Mouse (Mus musculus) embryonic facial prominence, embryonic 14.5 days (tissue): ENCODE results near the gene Zfp541. TPM values are rescaled to one million over a fixed set of nuclear protein-coding genes. Genes with fewer than 3 reads are reported as not detected.

Experiments used
- ATAC-seq: fragments of 200-750 bp; cut with Nextera tagmentation; 2 replicates; pipeline ENCODE4 v1.8.0; 2017; ENCODE audit warnings: low read depth, moderate number of reproducible peaks, moderate TSS enrichment
- DNase-seq: peaks from one replicate; pipeline ENCODE4 v3.0.0-alpha.2; 2015; ENCODE audit warnings: low spot score
- H3K27ac ChIP-seq: fragments of 300-500 bp; sonication (generic); replicated peaks from 2 replicates; pipeline ENCODE4 v1.5.1; 2014; ENCODE audit warnings: low read depth, mild to moderate bottlenecking, low read length, moderate library complexity
- H3K27me3 ChIP-seq: fragments of 300-500 bp; sonication (generic); replicated peaks from 2 replicates; pipeline ENCODE4 v1.6.1; 2014; ENCODE audit warnings: low read length; ENCODE audit not compliant: control insufficient read depth, insufficient read depth
- H3K36me3 ChIP-seq: fragments of 300-500 bp; sonication (generic); 2 replicates; pipeline ENCODE4 v1.6.1; 2014; ENCODE audit warnings: low read length, mixed read lengths; ENCODE audit not compliant: control insufficient read depth, insufficient read depth
- H3K4me1 ChIP-seq: fragments of 300-500 bp; sonication (generic); 2 replicates; pipeline ENCODE4 v1.6.1; 2014; ENCODE audit warnings: antibody characterized with exemption, low read length; ENCODE audit not compliant: control insufficient read depth, insufficient read depth
- H3K4me2 ChIP-seq: fragments of 300-500 bp; sonication (generic); 2 replicates; pipeline ENCODE4 v1.6.1; 2014; ENCODE audit warnings: low read depth, mild to moderate bottlenecking, low read length, moderate library complexity, mixed read lengths
- H3K4me3 ChIP-seq: fragments of 300-500 bp; sonication (generic); 2 replicates; pipeline ENCODE4 v1.5.1; 2014; ENCODE audit warnings: low read depth, mild to moderate bottlenecking, low read length
- H3K9ac ChIP-seq: fragments of 300-500 bp; sonication (generic); 2 replicates; pipeline ENCODE4 v1.6.1; 2014; ENCODE audit warnings: low read depth, mild to moderate bottlenecking, low read length, moderate library complexity, mixed read lengths
- H3K9me3 ChIP-seq: fragments of 300-500 bp; sonication (generic); 2 replicates; pipeline ENCODE4 v1.6.1; 2016; ENCODE audit warnings: low read length; ENCODE audit not compliant: control insufficient read depth
- WGBS: fragments of 180-500 bp; shearing (Covaris S2); extraction: QIAGEN DNeasy Blood & Tissue Kit; methylation state at CpG from one replicate; pipeline ENCODE4 v1.1.7; 2014; 5-methylcytosine and 5-hydroxymethylcytosine counted together
- polyA plus RNA-seq: library from polyadenylated mRNA; unstranded; fragments of >200 nt; fragmentation: Nextera tagmentation; extraction: Ambion mirVana; gene quantifications from 2 replicates; pipeline ENCODE4 v1.2.1, GENCODE M21; 2014

Zfp541 gene
- 0.07 and 0.24 TPM in 2 replicates for polyA plus RNA-seq

DNA sequence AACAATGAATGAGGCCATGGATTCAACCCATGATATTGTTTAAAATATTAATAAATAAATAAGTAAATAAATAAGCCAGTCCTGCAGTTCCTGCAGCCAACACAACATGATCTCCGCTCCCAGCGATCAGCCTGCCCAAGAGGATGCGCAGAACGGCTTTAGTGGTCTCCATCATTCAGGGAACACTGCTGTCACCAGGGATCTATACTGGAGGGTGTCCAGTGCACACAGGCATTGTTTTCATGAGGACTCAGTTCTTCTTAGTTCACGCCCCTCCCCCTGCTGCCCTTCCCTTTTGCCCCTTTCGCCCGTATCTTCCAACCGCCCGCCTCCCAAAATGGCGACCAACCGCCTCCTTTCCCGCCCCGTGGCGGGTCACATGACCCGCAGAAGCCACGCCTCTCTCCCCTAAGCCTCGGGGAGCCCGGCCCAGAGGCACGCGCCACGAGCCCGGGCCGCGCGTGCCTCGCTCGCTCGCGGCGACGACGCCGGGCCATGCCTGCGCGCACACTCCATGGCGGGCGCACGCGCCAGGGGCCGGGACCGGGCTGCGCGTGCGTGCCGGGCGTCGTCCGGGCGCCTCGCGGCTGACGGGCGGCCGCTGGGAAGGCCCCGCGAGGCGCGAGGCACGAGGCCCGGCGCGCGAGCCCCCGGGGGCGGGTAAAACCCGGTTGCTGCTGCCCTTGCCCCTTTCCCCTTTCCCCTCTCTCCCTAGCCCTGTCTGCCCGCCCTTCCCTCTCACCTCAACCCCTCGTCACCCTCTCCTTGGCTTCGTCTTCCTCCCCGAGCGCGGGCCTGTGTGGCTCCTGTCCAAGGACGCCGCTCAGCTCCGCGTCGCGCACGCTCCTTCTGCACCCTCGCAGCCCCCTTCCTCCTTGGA is at the start of gene Zfp541:
Zfp541 (plus strand) TSS at position 596 of the 880 bp plus-strand sequence.
- H3K4me2 ChIP-seq = peak within 1 kb of the TSS; percentile 33

DNA sequence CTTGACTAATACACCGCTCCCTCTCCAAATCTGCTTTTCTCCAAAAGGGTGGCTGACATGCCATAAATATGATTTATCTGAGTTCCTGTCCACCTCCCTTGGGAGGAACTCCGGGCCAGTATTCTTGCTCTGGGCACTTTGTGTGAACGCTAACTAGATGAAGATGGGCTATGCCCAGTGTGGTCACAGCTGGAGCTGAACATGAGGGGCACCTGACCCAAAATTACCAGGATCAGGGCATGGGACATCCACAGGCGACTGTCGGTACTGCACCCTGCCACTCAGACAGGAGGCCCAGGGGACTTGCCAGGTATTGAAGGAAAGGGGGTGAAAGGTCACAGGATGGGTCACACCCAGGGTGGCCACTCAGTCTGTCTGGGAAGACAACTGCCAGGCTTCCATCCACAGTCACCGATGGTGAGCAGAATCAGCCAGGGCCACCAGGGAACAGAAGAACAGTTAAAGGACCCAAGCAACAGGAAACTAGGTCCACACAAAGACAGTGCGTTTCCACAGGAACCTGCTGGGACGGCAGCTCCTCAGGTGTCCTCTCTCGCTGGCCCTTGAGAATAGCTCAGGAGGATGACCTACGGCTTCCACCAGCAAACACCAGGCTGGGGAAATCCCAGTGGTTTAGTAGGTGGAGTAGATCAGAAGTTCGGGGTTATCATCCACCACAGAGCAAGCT is 48.9 kb upstream of the Zfp541 start:
- WGBS = 77% methylated on average over 11 of the region's 11 CpGs

More for the DNA sequence above, at the start of gene Zfp541:
- no peak for ATAC-seq
- Histone ChIP-seq H3K9ac (no peak within 1 kb of the TSS), H3K9me3 (0 out of 2 replicates have a peak, but pooled peaks cover 13% of the 10 kb centered on the region), H3K27ac (no peak within 1 kb of the TSS), H3K36me3 (no peaks in the 10 kb centered on the region), H3K4me3 (peak within 1 kb of the TSS; percentile 11; the same call in 1 of the 2 replicates), H3K27me3 (peaks cover 17% of the 10 kb centered on the region; the same call in 1 of the 2 replicates), H3K4me1 (no peaks in the 10 kb centered on the region)
- no peak for DNase-seq
- WGBS = 48% methylated on average over 58 of the region's 80 CpGs

DNA sequence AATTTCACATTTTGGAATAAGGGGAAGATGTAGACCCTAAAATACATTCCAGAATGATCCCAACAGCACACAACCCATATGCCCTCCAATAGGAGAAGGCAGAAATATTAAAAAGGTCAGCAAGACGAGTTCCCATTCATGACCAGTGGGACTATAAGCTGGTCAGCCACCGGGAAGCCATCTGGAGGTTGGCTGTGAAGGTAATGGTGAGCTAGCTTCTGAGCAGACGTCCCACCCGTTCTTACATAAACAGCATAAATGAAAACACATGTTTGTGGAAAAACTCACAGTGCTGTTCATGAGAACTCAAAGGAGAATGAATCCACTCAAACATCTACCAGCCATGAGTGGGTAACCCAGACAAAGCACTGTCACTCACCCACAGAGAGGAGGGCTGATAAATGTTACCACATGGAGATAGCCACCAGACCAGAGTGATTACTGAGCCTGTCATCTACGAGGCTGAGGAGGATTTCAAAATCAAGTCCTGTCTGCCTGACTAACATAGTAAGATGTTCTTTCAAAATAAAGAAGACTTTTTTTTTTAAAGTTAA is 47.8 kb upstream of the Zfp541 start:
- Histone ChIP-seq H3K27ac (0 out of 2 replicates have a peak overlapping the region, but pooled peaks have one; percentile 25), H3K4me3 (no peak overlapping the region), H3K9ac (no peak overlapping the region), H3K4me2 (no peak overlapping the region), H3K4me1 (0 out of 2 replicates have a peak, but pooled peaks cover 6% of the 10 kb centered on the region), H3K9me3 (no peaks in the 10 kb centered on the region), H3K27me3 (no peaks in the 10 kb centered on the region), H3K36me3 (no peaks in the 10 kb centered on the region)
- DNase-seq (peak; percentile 29), ATAC-seq (no peak)
- WGBS = 41% methylated on average over 5 of the region's 5 CpGs

More for the DNA sequence above, 48.9 kb upstream of the Zfp541 start:
- H3K4me2 ChIP-seq = no peak overlapping the region
- H3K9ac ChIP-seq = no peak overlapping the region
- H3K4me1 ChIP-seq = 0 out of 2 replicates have a peak, but pooled peaks cover 6% of the 10 kb centered on the region
- ATAC-seq = no peak
- H3K27me3 ChIP-seq = no peaks in the 10 kb centered on the region
- DNase-seq = no peak
- H3K27ac ChIP-seq = no peak overlapping the region
- H3K9me3 ChIP-seq = no peaks in the 10 kb centered on the region
- no peak overlapping the region for H3K4me3 ChIP-seq
- H3K36me3 ChIP-seq = no peaks in the 10 kb centered on the region

DNA sequence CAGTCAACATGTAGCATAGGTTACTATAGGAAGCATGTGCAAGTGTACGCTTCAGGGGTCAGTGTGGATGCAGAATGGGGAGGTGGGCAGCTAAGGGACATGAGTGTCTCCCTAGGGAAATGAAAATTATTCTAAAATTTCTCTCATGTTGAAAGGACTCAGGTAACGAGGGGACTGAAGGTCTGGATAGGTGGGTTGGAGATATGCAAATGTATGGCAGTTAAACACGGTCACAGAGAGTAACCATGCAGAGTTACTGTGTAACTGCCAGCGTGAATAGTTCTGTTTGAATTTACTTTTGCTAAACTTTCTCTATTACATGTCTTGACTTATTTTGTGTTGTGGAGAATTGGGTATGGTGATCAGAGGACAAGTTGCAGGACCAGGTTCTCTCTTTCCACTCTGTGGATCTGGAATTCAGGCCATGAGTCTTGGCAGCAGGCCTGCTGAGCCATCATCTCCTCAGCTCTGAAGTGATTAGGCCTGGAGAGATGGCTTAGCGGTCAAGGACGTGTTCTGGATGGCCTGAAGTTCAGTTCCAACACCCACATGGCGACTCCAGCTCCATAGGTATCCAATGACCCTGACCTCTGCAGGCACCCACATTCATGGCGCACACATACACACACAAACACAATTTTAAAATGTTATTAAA is 47.0 kb upstream of the Zfp541 start:
- no peaks in the 10 kb centered on the region for H3K27me3 ChIP-seq
- 89% methylated on average over 8 of the region's 8 CpGs for WGBS
- no peak overlapping the region for H3K27ac ChIP-seq
- H3K4me1 ChIP-seq = 0 out of 2 replicates have a peak, but pooled peaks cover 6% of the 10 kb centered on the region
- H3K36me3 ChIP-seq = no peaks in the 10 kb centered on the region
- no peak overlapping the region for H3K4me2 ChIP-seq
- ATAC-seq (no peak), DNase-seq (no peak)
- H3K9ac ChIP-seq = no peak overlapping the region
- no peak overlapping the region for H3K4me3 ChIP-seq
- H3K9me3 ChIP-seq = no peaks in the 10 kb centered on the region

DNA sequence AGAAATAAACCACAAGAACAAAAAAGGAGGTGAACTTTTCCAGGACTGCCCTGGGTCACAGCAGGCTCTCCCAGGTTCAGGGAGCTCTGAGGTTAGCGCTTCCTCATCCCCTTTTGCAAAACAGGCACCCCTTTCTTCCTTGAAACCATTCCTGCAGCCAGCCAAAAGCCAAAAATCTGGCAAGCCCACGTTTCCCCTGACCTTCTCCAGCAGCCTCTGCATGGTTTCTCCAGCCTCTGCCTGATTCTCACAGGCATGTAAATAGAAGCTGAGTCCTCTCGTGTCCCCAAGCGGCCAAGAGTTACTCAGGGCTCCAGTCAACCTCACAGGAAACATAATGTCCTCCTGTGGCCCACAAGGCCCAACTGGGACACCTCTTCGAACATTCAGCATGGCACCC is 46.2 kb upstream of the Zfp541 start:
- no peak overlapping the region for H3K27ac ChIP-seq

DNA sequence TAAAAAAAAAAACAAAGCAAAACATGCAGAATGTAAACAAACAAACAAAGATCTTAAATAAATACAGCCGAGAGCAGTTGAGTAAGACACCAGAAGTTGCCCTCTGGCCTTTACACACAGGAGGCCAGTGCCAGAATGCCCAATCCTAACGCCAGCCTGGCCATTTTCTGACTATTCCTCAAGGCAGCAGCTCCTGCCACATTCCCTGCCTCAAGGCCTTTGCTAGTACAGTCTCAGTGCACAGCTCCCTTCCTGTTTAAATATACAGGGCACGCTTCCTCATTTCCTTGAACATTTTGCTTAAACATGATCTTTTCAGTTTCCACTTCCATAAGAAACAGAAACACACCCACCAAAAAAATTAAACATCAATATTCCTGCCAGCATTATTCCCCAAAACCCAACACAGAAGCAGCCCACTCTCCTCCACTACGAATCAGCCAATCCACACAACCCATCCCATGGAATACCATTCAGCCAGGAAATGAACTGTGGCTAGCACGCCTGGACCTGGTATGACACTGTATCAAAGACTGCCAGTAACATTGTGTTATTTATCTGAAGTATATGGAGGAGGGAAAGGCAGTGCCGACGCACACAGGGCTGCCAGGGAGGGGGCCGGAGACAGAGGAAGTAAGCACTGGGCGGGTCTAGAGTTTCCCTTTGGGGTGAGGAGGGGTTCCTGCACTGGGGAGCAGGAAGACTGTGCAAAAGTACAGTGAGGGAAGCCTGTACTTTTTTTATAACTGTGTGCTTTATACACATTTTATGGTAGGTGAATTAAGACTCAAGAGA is 43.4 kb upstream of the Zfp541 start:
- Histone ChIP-seq H3K9me3 (no peaks in the 10 kb centered on the region), H3K27me3 (no peaks in the 10 kb centered on the region), H3K36me3 (0 out of 2 replicates have a peak, but pooled peaks cover 3% of the 10 kb centered on the region), H3K4me2 (no peak overlapping the region), H3K9ac (no peak overlapping the region), H3K27ac (no peak overlapping the region), H3K4me3 (no peak overlapping the region), H3K4me1 (0 out of 2 replicates have a peak, but pooled peaks cover 6% of the 10 kb centered on the region)
- WGBS = 70% methylated on average over 9 of the region's 9 CpGs
- DNase-seq (no peak), ATAC-seq (no peak)

More for the DNA sequence above, 46.2 kb upstream of the Zfp541 start:
- ATAC-seq (no peak), DNase-seq (no peak)
- no peaks in the 10 kb centered on the region for H3K36me3 ChIP-seq
- 0 out of 2 replicates have a peak, but pooled peaks cover 6% of the 10 kb centered on the region for H3K4me1 ChIP-seq
- no peak overlapping the region for H3K4me2 ChIP-seq
- no peaks in the 10 kb centered on the region for H3K9me3 ChIP-seq
- H3K9ac ChIP-seq = no peak overlapping the region
- 85% methylated on average over 5 of the region's 5 CpGs for WGBS
- no peak overlapping the region for H3K4me3 ChIP-seq
- no peaks in the 10 kb centered on the region for H3K27me3 ChIP-seq

DNA sequence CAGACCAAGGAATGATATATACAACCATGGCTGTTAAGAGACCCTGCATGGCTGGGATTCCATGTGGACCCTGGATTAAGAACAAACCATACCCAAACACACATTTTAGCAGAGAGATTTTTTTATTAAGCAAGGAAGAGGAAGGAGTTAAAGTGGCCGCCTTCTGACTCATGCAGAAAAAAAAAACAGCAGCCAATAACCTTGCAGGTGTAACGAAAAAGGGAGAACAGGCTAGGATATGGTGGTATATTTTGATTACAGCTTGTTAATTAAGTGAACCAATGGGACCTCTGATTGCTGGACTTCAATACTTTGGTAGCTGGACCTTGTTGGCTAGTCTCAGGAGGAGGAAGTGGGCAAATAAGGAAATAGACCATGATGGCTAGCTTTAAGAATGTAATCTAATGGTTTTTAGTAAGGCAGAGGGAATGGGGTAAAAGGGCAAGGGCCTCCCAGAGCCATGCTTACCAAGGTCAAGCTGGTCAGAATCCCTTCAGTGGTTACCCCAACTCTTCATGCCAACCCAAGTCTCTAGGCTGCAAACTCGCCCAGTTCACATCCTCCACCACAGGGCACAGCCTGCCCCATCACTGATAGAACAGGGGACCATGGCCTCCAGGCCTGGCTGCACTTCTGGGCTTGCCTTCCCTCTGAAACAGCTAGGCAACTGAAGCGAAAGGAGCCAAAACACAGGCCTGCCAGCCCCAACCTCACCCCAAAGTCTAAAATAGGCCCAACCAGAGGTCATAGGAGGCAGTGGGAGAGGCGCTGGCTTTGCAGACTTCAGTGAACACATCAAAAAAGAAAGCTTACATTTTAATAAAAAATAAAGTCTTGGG is 42.1 kb upstream of the Zfp541 start:
- Histone ChIP-seq H3K27ac (no peak overlapping the region), H3K27me3 (no peaks in the 10 kb centered on the region), H3K4me2 (no peak overlapping the region), H3K9me3 (no peaks in the 10 kb centered on the region), H3K4me3 (no peak overlapping the region), H3K9ac (no peak overlapping the region), H3K4me1 (0 out of 2 replicates have a peak, but pooled peaks cover 2% of the 10 kb centered on the region), H3K36me3 (0 out of 2 replicates have a peak, but pooled peaks cover 3% of the 10 kb centered on the region)
- ATAC-seq (no peak), DNase-seq (no peak)
- 85% methylated on average over 5 of the region's 5 CpGs for WGBS
